Mouse (Mus musculus) myocyte (in vitro differentiated cells): ENCODE results near the gene Tbc1d25.

Experiments
- MAX ChIP-seq: IDR thresholded peaks from one replicate; pipeline ENCODE4 v1.6.1; 2011; ENCODE audit warnings: low read depth, mild to moderate bottlenecking, control low read depth
- MYOD1 ChIP-seq, 3 experiments: IDR thresholded peaks; one replicate each; pipeline ENCODE4 v1.6.1; 2011; ENCODE audit warnings: control low read depth in 2 of 3, low read depth in 2 of 3, mild to moderate bottlenecking in 2 of 3, moderate library complexity in 1 of 3; ENCODE audit not compliant: insufficient read length in 2 of 3, control insufficient read depth in 1 of 3
- MYOG ChIP-seq, 3 experiments: IDR thresholded peaks; one replicate each; pipeline ENCODE4 v1.6.1; 2011; ENCODE audit warnings: control low read depth in 2 of 3, low read depth in 2 of 3, mild to moderate bottlenecking in 2 of 3; ENCODE audit not compliant: insufficient read length in 2 of 3, control insufficient read depth in 1 of 3, insufficient read depth in 1 of 3
- POLR2A ChIP-seq: IDR thresholded peaks from one replicate; pipeline ENCODE4 v1.6.1; 2011; ENCODE audit warnings: low read depth, mild to moderate bottlenecking, control low read depth, moderate library complexity; ENCODE audit not compliant: insufficient read length
- POLR2AphosphoS2 ChIP-seq: IDR thresholded peaks from one replicate; pipeline ENCODE4 v1.6.1; 2011; ENCODE audit warnings: low read depth, control low read depth; ENCODE audit not compliant: insufficient read length
- TCF12 ChIP-seq: IDR thresholded peaks from one replicate; pipeline ENCODE4 v1.6.1; 2011; ENCODE audit warnings: mild to moderate bottlenecking, control low read depth; ENCODE audit not compliant: poor library complexity, insufficient read depth, severe bottlenecking
- USF1 ChIP-seq: IDR thresholded peaks from one replicate; pipeline ENCODE4 v1.6.1; 2011; ENCODE audit warnings: low read depth, mild to moderate bottlenecking, control low read depth, moderate library complexity

- TF ChIP-seq MAX (no peak), TCF12 (no peak), POLR2AphosphoS2 (no peak), POLR2A (no peak), MYOD1 (IDR thresholded peaks at IDR 0.05; ENCODE audit: control insufficient read depth in 1 of 3, insufficient read length in 2 of 3, low read depth in 2 of 3) (no peak), MYOG (IDR thresholded peaks at IDR 0.05; ENCODE audit: control insufficient read depth in 1 of 3, insufficient read depth in 1 of 3, insufficient read length in 2 of 3, low read depth in 2 of 3) (no peak), USF1 (no peak)
Measured at GRCm38 (mm10) chrX:8142948-8143347, 33.0 kb downstream of the Tbc1d25 start.
